Mouse (Mus musculus) neural tube, embryonic 11.5 days (tissue): ENCODE measurements around the gene Rbfox1. TPM values are rescaled to one million over a fixed set of nuclear protein-coding genes. Genes with fewer than 3 reads are reported as not detected.

Experiments
- ATAC-seq: fragments of 200-750 bp; cut with Nextera tagmentation; 2 replicates; pipeline ENCODE4 v1.8.0; 2017; ENCODE audit warnings: moderate number of reproducible peaks, mild to moderate bottlenecking, moderate TSS enrichment, moderate library complexity; ENCODE audit not compliant: insufficient read depth, low FRiP score, low TSS enrichment
- DNase-seq: peaks from one replicate; pipeline ENCODE4 v3.0.0-alpha.2; 2015; ENCODE audit warnings: low spot score
- H3K27ac ChIP-seq: fragments of 300-500 bp; sonication (generic); 2 replicates; pipeline ENCODE4 v1.5.1; 2014; ENCODE audit warnings: low read depth, mild to moderate bottlenecking, low read length
- H3K27me3 ChIP-seq: fragments of 300-500 bp; sonication (generic); 2 replicates; pipeline ENCODE4 v1.6.1; 2014; ENCODE audit warnings: mild to moderate bottlenecking, low read length, mixed read lengths; ENCODE audit not compliant: control insufficient read depth, insufficient read depth
- H3K36me3 ChIP-seq: fragments of 300-500 bp; sonication (generic); 2 replicates; pipeline ENCODE4 v1.6.1; 2014; ENCODE audit warnings: mild to moderate bottlenecking, low read length, moderate library complexity, mixed read lengths; ENCODE audit not compliant: control insufficient read depth, insufficient read depth
- H3K4me1 ChIP-seq: fragments of 300-500 bp; sonication (generic); 2 replicates; pipeline ENCODE4 v1.6.1; 2014; ENCODE audit warnings: low read length, mixed read lengths; ENCODE audit not compliant: control insufficient read depth, insufficient read depth
- H3K4me2 ChIP-seq: fragments of 300-500 bp; sonication (generic); 2 replicates; pipeline ENCODE4 v1.6.1; 2014; ENCODE audit warnings: low read depth, mild to moderate bottlenecking, moderate library complexity
- H3K4me3 ChIP-seq: fragments of 300-500 bp; sonication (generic); 2 replicates; pipeline ENCODE4 v1.5.1; 2014; ENCODE audit warnings: low read depth, low read length
- H3K9ac ChIP-seq: fragments of 300-500 bp; sonication (generic); 2 replicates; pipeline ENCODE4 v1.6.1; 2014; ENCODE audit warnings: mild to moderate bottlenecking, low read length
- H3K9me3 ChIP-seq: fragments of 300-500 bp; sonication (generic); 2 replicates; pipeline ENCODE4 v1.6.1; 2016; ENCODE audit warnings: low read length; ENCODE audit not compliant: control insufficient read depth
- WGBS: fragments of 180-500 bp; shearing (Covaris S2); extraction: QIAGEN DNeasy Blood & Tissue Kit; methylation state at CpG from one replicate; pipeline ENCODE4 v1.1.7; 2014; 5-methylcytosine and 5-hydroxymethylcytosine counted together
- polyA plus RNA-seq: library from polyadenylated mRNA; unstranded; fragments of >200 nt; fragmentation: Nextera tagmentation; extraction: Ambion mirVana; gene quantifications from 2 replicates; pipeline ENCODE4 v1.2.1, GENCODE M21; 2014

Rbfox1 gene
- polyA plus RNA-seq, 1 experiment from 2014 or later = 32.9 TPM

GRCm38 (mm10) chr16:6119472-6119871 is 234.3 kb downstream of the Rbfox1 start:
- ATAC-seq (no peak), DNase-seq (no peak)
- Histone ChIP-seq H3K9me3 (0 out of 2 replicates have a peak, but pooled peaks cover 2% of the 10 kb centered on the region), H3K4me1 (no peaks in the 10 kb centered on the region), H3K4me3 (no peak overlapping the region), H3K27ac (no peak overlapping the region), H3K27me3 (no peaks in the 10 kb centered on the region), H3K9ac (no peak overlapping the region), H3K36me3 (no peaks in the 10 kb centered on the region), H3K4me2 (no peak overlapping the region)
- WGBS = 64% methylated on average over 1 of the region's 1 CpGs

- Histone ChIP-seq H3K4me2 (no peak overlapping the region), H3K36me3 (no peaks in the 10 kb centered on the region), H3K9ac (no peak overlapping the region), H3K9me3 (0 out of 2 replicates have a peak, but pooled peaks cover 2% of the 10 kb centered on the region), H3K27ac (no peak overlapping the region), H3K4me1 (no peaks in the 10 kb centered on the region), H3K4me3 (no peak overlapping the region), H3K27me3 (no peaks in the 10 kb centered on the region)
- no peak for ATAC-seq
- no peak for DNase-seq
- WGBS = 96% methylated on average over 4 of the region's 4 CpGs
Observed at GRCm38 (mm10) chr16:6121232-6121631, 236.1 kb downstream of the Rbfox1 start.

- WGBS = 96% methylated on average over 22 of the region's 22 CpGs
- DNase-seq (no peak), ATAC-seq (no peak)
Observed at GRCm38 (mm10) chr16:6122859-6123258, 237.7 kb downstream of the Rbfox1 start.

GRCm38 (mm10) chr16:6128314-6128713 is 243.2 kb downstream of the Rbfox1 start:
- 83% methylated on average over 5 of the region's 5 CpGs for WGBS
- Histone ChIP-seq H3K27ac (no peak overlapping the region), H3K4me2 (no peak overlapping the region), H3K4me3 (no peak overlapping the region), H3K9ac (no peak overlapping the region), H3K36me3 (no peaks in the 10 kb centered on the region), H3K27me3 (no peaks in the 10 kb centered on the region), H3K9me3 (no peaks in the 10 kb centered on the region), H3K4me1 (no peaks in the 10 kb centered on the region)
- no peak for ATAC-seq
- no peak for DNase-seq

More at GRCm38 (mm10) chr16:6122859-6123258, 237.7 kb downstream of the Rbfox1 start:
- no peak overlapping the region for H3K9ac ChIP-seq
- no peak overlapping the region for H3K4me2 ChIP-seq
- H3K4me1 ChIP-seq = no peaks in the 10 kb centered on the region
- 0 out of 2 replicates have a peak, but pooled peaks cover 2% of the 10 kb centered on the region for H3K9me3 ChIP-seq
- H3K27ac ChIP-seq = no peak overlapping the region
- H3K36me3 ChIP-seq = no peaks in the 10 kb centered on the region
- no peak overlapping the region for H3K4me3 ChIP-seq
- H3K27me3 ChIP-seq = no peaks in the 10 kb centered on the region

GRCm38 (mm10) chr16:6135016-6135415 is 249.9 kb downstream of the Rbfox1 start:
- H3K27me3 ChIP-seq = no peaks in the 10 kb centered on the region
- H3K4me3 ChIP-seq = no peak overlapping the region
- no peak overlapping the region for H3K9ac ChIP-seq
- no peaks in the 10 kb centered on the region for H3K36me3 ChIP-seq
- H3K27ac ChIP-seq = no peak overlapping the region
- no peaks in the 10 kb centered on the region for H3K9me3 ChIP-seq
- ATAC-seq (no peak), DNase-seq (no peak)
- no peak overlapping the region for H3K4me2 ChIP-seq
- no peaks in the 10 kb centered on the region for H3K4me1 ChIP-seq
- WGBS = 94% methylated on average over 7 of the region's 7 CpGs

- H3K4me1 ChIP-seq = no peaks in the 10 kb centered on the region
- H3K27me3 ChIP-seq = no peaks in the 10 kb centered on the region
- H3K27ac ChIP-seq = no peak overlapping the region
- no peak overlapping the region for H3K9ac ChIP-seq
- H3K9me3 ChIP-seq = no peaks in the 10 kb centered on the region
- DNase-seq = no peak
- no peaks in the 10 kb centered on the region for H3K36me3 ChIP-seq
- H3K4me3 ChIP-seq = no peak overlapping the region
- ATAC-seq = no peak
- H3K4me2 ChIP-seq = no peak overlapping the region
- 87% methylated on average over 1 of the region's 1 CpGs for WGBS
Observed at GRCm38 (mm10) chr16:6139432-6139831, 254.3 kb downstream of the Rbfox1 start.

- ATAC-seq (no peak), DNase-seq (no peak)
- Histone ChIP-seq H3K9me3 (no peaks in the 10 kb centered on the region), H3K4me1 (no peaks in the 10 kb centered on the region), H3K4me3 (no peak overlapping the region), H3K4me2 (no peak overlapping the region), H3K27me3 (no peaks in the 10 kb centered on the region), H3K36me3 (no peaks in the 10 kb centered on the region), H3K27ac (no peak overlapping the region), H3K9ac (no peak overlapping the region)
- 74% methylated on average over 7 of the region's 7 CpGs for WGBS
Observed at GRCm38 (mm10) chr16:6147957-6148356, 262.8 kb downstream of the Rbfox1 start.

GRCm38 (mm10) chr16:6149345-6149744 is 264.2 kb downstream of the Rbfox1 start:
- Histone ChIP-seq H3K9ac (no peak overlapping the region), H3K36me3 (no peaks in the 10 kb centered on the region), H3K4me2 (no peak overlapping the region), H3K9me3 (no peaks in the 10 kb centered on the region), H3K27ac (no peak overlapping the region), H3K27me3 (no peaks in the 10 kb centered on the region), H3K4me3 (no peak overlapping the region), H3K4me1 (no peaks in the 10 kb centered on the region)
- WGBS = 80% methylated on average over 4 of the region's 4 CpGs
- no peak for ATAC-seq
- no peak for DNase-seq

- WGBS = 87% methylated on average over 2 of the region's 2 CpGs
- H3K27me3 ChIP-seq = no peaks in the 10 kb centered on the region
- ATAC-seq = no peak
- H3K4me2 ChIP-seq = no peak overlapping the region
- no peak overlapping the region for H3K9ac ChIP-seq
- no peak overlapping the region for H3K27ac ChIP-seq
- H3K4me1 ChIP-seq = no peaks in the 10 kb centered on the region
- H3K9me3 ChIP-seq = no peaks in the 10 kb centered on the region
- DNase-seq = no peak
- H3K4me3 ChIP-seq = no peak overlapping the region
- no peaks in the 10 kb centered on the region for H3K36me3 ChIP-seq
Observed at GRCm38 (mm10) chr16:6155556-6155955, 270.4 kb downstream of the Rbfox1 start.
